8 mouse cellular contexts compared by ENCODE assay signal in genomic region chr6:136464121-136464621, GRCm38 (mm10). TPM values are rescaled to one million over a fixed set of nuclear protein-coding genes. Genes with fewer than 3 reads are reported as not detected.
DNase-seq lines count a peak whose midpoint lies in the region; ATAC-seq and TF ChIP-seq lines count a peak whose summit lies in the region.

No protein-coding gene starts in this region.

- no peak overlapping the region for H3K4me3 ChIP-seq in left cerebral cortex, adult 2 months
- H3K4me3 ChIP-seq in bone marrow, adult 2 months (replicated peaks; ENCODE audit: control insufficient read depth, low read depth, low read length): peak overlapping the region; percentile 17
- H3K4me3 ChIP-seq in liver, embryonic 14.5 days (ENCODE audit: insufficient read depth in 1 of 2, low read depth in 2 of 2, low read length in 2 of 2): no peak overlapping the region

- WGBS in bone marrow, adult 2 months: 10% methylated on average over 12 of the region's 12 CpGs
- 27% methylated on average over 12 of the region's 12 CpGs for WGBS in liver, embryonic 14.5 days (ENCODE audit: insufficient replicate concordance)

- peak overlapping the region; percentile 24; the same call in 1 of the 2 replicates for H3K27ac ChIP-seq in left cerebral cortex, adult 2 months
- H3K27ac ChIP-seq in bone marrow, adult 2 months (ENCODE audit: control insufficient read depth, insufficient read depth, low read depth, low read length, poor library complexity): peak overlapping the region; percentile 26
- no peak overlapping the region for H3K27ac ChIP-seq in liver, embryonic 14.5 days

- no peak for DNase-seq in left cerebral cortex, adult 2 months (ENCODE audit: extremely low spot score in 1 of 2, low spot score in 2 of 2)
- DNase-seq in left cerebral cortex, adult 18-20 months (ENCODE audit: low spot score in 2 of 2): no peak
- DNase-seq in heart, postnatal 25 days (ENCODE audit: low spot score): peak; percentile 23
- DNase-seq in liver, embryonic 14.5 days (ENCODE audit: low read depth in 3 of 3, low spot score in 3 of 3): no peak
- no peak for DNase-seq in urinary bladder, postnatal 4 days (ENCODE audit: low spot score in 2 of 2)
- DNase-seq in left cerebral cortex, adult 11 months (ENCODE audit: low spot score): no peak
- no peak for DNase-seq in layer of hippocampus, adult 18-20 months (ENCODE audit: low spot score in 2 of 2)

- H3K4me1 ChIP-seq in bone marrow, adult 2 months (ENCODE audit: control insufficient read depth, insufficient read depth, low read length): peaks cover 9% of the 10 kb centered on the region
- H3K4me1 ChIP-seq in liver, embryonic 14.5 days (replicated peaks; ENCODE audit: control insufficient read depth in 2 of 2, insufficient read depth in 2 of 2, low read length in 1 of 2): peaks cover 24 to 43% of the 10 kb centered on the region in 2 experiments

- H3K36me3 ChIP-seq in liver, embryonic 14.5 days (replicated peaks; ENCODE audit: control insufficient read depth, insufficient read depth, low read depth): no peaks in the 10 kb centered on the region

- ATAC-seq in liver, embryonic 14.5 days (ENCODE audit: insufficient read depth): no peak

- intact Hi-C loops in left cerebral cortex, adult 2 months (cut with DNase I): no loop called here
- intact Hi-C loops in heart, postnatal 25 days (cut with DNase I): loop anchor here (2.0 kb wide), 1 partner anchor 41 kb away; no protein-coding TSS in a partner anchor

- TF ChIP-seq POLR2A in bone marrow, adult 2 months (IDR thresholded peaks at IDR 0.05; ENCODE audit: borderline replicate concordance, control insufficient read depth, low read depth, low read length): no peak

- TF ChIP-seq CTCF in left cerebral cortex, adult 2 months (IDR thresholded peaks at IDR 0.05): no peak
- TF ChIP-seq CTCF in bone marrow, adult 2 months (IDR thresholded peaks at IDR 0.05; ENCODE audit: control insufficient read depth, insufficient read depth, low read length): no peak
- TF ChIP-seq CTCF in liver, embryonic 14.5 days (IDR thresholded peaks at IDR 0.05; ENCODE audit: low read depth): no peak

- H3K9me3 ChIP-seq in liver, embryonic 14.5 days (ENCODE audit: control insufficient read depth, low read length): no peaks in the 10 kb centered on the region

- no peak overlapping the region for H3K9ac ChIP-seq in liver, embryonic 14.5 days (replicated peaks)

- H3K4me2 ChIP-seq in liver, embryonic 14.5 days (ENCODE audit: low read depth): peak overlapping the region; percentile 0; the same call in 1 of the 2 replicates

- no peaks in the 10 kb centered on the region for H3K27me3 ChIP-seq in liver, embryonic 14.5 days (ENCODE audit: control insufficient read depth, insufficient read depth, low read length)

- no peak for TF ChIP-seq EP300 in liver, embryonic 14.5 days (IDR thresholded peaks at IDR 0.05; ENCODE audit: low read depth)

RNA-seq across cellular contexts. Expression of gene Atf7ip, which starts 41.8 kb away (rescaled TPM):
- total RNA-seq in left cerebral cortex, adult 2 months (2021): 100 to 1,000 TPM; 119 to 122 TPM
- total RNA-seq in left cerebral cortex, adult 18-20 months (2021): 100 to 1,000 TPM in 1 of 2 experiments, 10 to 100 TPM in 1; 94.9 to 124 TPM
- 39.2 and 53.1 TPM in 2 replicates for polyA plus RNA-seq in bone marrow, adult 2 months (2011; ENCODE audit: insufficient read depth, insufficient read length, low replicate concordance, missing spikeins)
- 10 to 100 TPM; 79.8 to 92.6 TPM for total RNA-seq in heart, postnatal 25 days (2021)
- 5.8 and 7.2 TPM in 2 replicates for polyA plus RNA-seq in liver, embryonic 14.5 days (2012; rRNA removed)
- 14.2 TPM in 2 replicates for polyA plus RNA-seq in liver, embryonic 14.5 days (2014; fragmentation: Nextera tagmentation; extraction: Ambion mirVana)
- 100 to 1,000 TPM; 103 to 122 TPM for total RNA-seq in layer of hippocampus, adult 18-20 months (2021)

RNA-seq across cellular contexts. Expression of gene E330021D16Rik, which starts 48.8 kb away (rescaled TPM):
- not detected for total RNA-seq in left cerebral cortex, adult 2 months (2021)
- total RNA-seq in left cerebral cortex, adult 18-20 months (2021): not detected
- not detected in 2 replicates for polyA plus RNA-seq in bone marrow, adult 2 months (2011; ENCODE audit: insufficient read depth, insufficient read length, low replicate concordance, missing spikeins)
- total RNA-seq in heart, postnatal 25 days (2021): not detected
- 0.08 and 0.09 TPM in 2 replicates for polyA plus RNA-seq in liver, embryonic 14.5 days (2012; rRNA removed)
- 0.19 and 0.34 TPM in 2 replicates for polyA plus RNA-seq in liver, embryonic 14.5 days (2014; fragmentation: Nextera tagmentation; extraction: Ambion mirVana)
- not detected for total RNA-seq in layer of hippocampus, adult 18-20 months (2021)
